Mouse (Mus musculus): ENCODE data around the gene Hoxd3. TPM values are rescaled to one million over a fixed set of nuclear protein-coding genes. Genes with fewer than 3 reads are reported as not detected.
A peak's percentile ranks its signal among the peaks of the same experiment; 100 is the strongest.

Gene Hoxd3
- polyA plus RNA-seq, 1 experiment from 2014 or later, result 15.8 TPM

GRCm38 (mm10) chr2:74763976-74764375 is 52.2 kb downstream of the Hoxd3 start:
- Histone ChIP-seq H3K27ac (no peak overlapping the region), H3K36me3 (no peaks in the 10 kb centered on the region), H3K4me1 (peaks cover 16% of the 10 kb centered on the region), H3K4me3 (replicated peaks) (no peak overlapping the region), H3K9ac (no peak overlapping the region), H3K27me3 (replicated peaks) (peaks cover 68% of the 10 kb centered on the region), H3K9me3 (no peaks in the 10 kb centered on the region), H3K4me2 (no peak overlapping the region)
- 41% methylated on average over 10 of the region's 10 CpGs for WGBS
- no peak for ATAC-seq (ENCODE audit: insufficient read depth, low FRiP score, low read depth)

- WGBS, result 84% methylated on average over 2 of the region's 2 CpGs
- no peak overlapping the region for H3K9ac ChIP-seq
- H3K36me3 ChIP-seq, result no peaks in the 10 kb centered on the region
- H3K4me3 ChIP-seq (replicated peaks), result no peak overlapping the region
- no peak for ATAC-seq (ENCODE audit: insufficient read depth, low FRiP score, low read depth)
- no peak overlapping the region for H3K4me2 ChIP-seq
- H3K27ac ChIP-seq, result no peak overlapping the region
- no peaks in the 10 kb centered on the region for H3K9me3 ChIP-seq
- H3K27me3 ChIP-seq (replicated peaks), result 0 out of 2 replicates have a peak, but pooled peaks cover 2% of the 10 kb centered on the region
- no peaks in the 10 kb centered on the region for H3K4me1 ChIP-seq
These were observed 62.6 kb downstream of the Hoxd3 start for GRCm38 (mm10) chr2:74774359-74774758.

- Histone ChIP-seq H3K4me1 (no peaks in the 10 kb centered on the region), H3K27me3 (replicated peaks) (no peaks in the 10 kb centered on the region), H3K27ac (no peak overlapping the region), H3K9me3 (no peaks in the 10 kb centered on the region), H3K9ac (no peak overlapping the region), H3K4me2 (no peak overlapping the region), H3K36me3 (no peaks in the 10 kb centered on the region), H3K4me3 (replicated peaks) (no peak overlapping the region)
- WGBS, result 72% methylated on average over 13 of the region's 13 CpGs
- ATAC-seq (ENCODE audit: insufficient read depth, low FRiP score, low read depth), result no peak
These were observed 66.0 kb downstream of the Hoxd3 start for GRCm38 (mm10) chr2:74777536-74778275.

- 84% methylated on average over 5 of the region's 5 CpGs for WGBS
- Histone ChIP-seq H3K9me3 (no peaks in the 10 kb centered on the region), H3K27ac (no peak overlapping the region), H3K27me3 (replicated peaks) (no peaks in the 10 kb centered on the region), H3K4me3 (replicated peaks) (no peak overlapping the region), H3K9ac (no peak overlapping the region), H3K4me2 (no peak overlapping the region), H3K4me1 (no peaks in the 10 kb centered on the region), H3K36me3 (no peaks in the 10 kb centered on the region)
- no peak for ATAC-seq (ENCODE audit: insufficient read depth, low FRiP score, low read depth)
These were observed 69.7 kb downstream of the Hoxd3 start for GRCm38 (mm10) chr2:74781386-74781785.

GRCm38 (mm10) chr2:74795531-74795930 is 83.8 kb downstream of the Hoxd3 start:
- H3K4me2 ChIP-seq, result no peak overlapping the region
- H3K4me3 ChIP-seq (replicated peaks), result no peak overlapping the region
- H3K4me1 ChIP-seq, result no peaks in the 10 kb centered on the region
- no peak overlapping the region for H3K27ac ChIP-seq
- H3K9me3 ChIP-seq, result no peaks in the 10 kb centered on the region
- H3K9ac ChIP-seq, result no peak overlapping the region
- no peaks in the 10 kb centered on the region for H3K27me3 ChIP-seq (replicated peaks)
- WGBS, result 33% methylated on average over 7 of the region's 7 CpGs
- no peaks in the 10 kb centered on the region for H3K36me3 ChIP-seq
- no peak; the same call in 1 of the 2 replicates for ATAC-seq (ENCODE audit: insufficient read depth, low FRiP score, low read depth)

MicroRNAs within 50 kb of the gene (microRNA counts, 519-probe panel; counts per million panel counts)
- microRNA mmu-miR-10b, result 2,636 counts per million, percentile 64 among the panel's probes with 10 or more counts

Small RNA genes lying within 50 kb of the gene (microRNA-seq; reads per million reads assigned to microRNA genes)
- gene Gm44463, result not detected
- 4,254 reads per million, percentile 88 among the genes with 10 or more reads in this experiment for gene Mir10b

Other genes with a start within 250 kb of the Hoxd3 start
- gene Lnpk, start 132.5 kb upstream of the Hoxd3 start, polyA plus RNA-seq (2015; fragmentation: Nextera tagmentation; extraction: Ambion mirVana), result 20.0 and 20.9 TPM in 2 replicates
- not detected in 2 replicates for gene Evx2, start 52.4 kb upstream of the Hoxd3 start, polyA plus RNA-seq (2015; fragmentation: Nextera tagmentation; extraction: Ambion mirVana)
- gene Hoxd13, start 43.6 kb upstream of the Hoxd3 start, polyA plus RNA-seq (2015; fragmentation: Nextera tagmentation; extraction: Ambion mirVana), result not detected in 2 replicates
- gene Hoxd12, start 36.9 kb upstream of the Hoxd3 start, polyA plus RNA-seq (2015; fragmentation: Nextera tagmentation; extraction: Ambion mirVana), result 0.18 TPM in 1 of 2 replicates, not detected in the other
- 0.90 TPM in 1 of 2 replicates, not detected in the other for gene Hoxd11, start 32.4 kb upstream of the Hoxd3 start, polyA plus RNA-seq (2015; fragmentation: Nextera tagmentation; extraction: Ambion mirVana)
- gene Hoxd10, start 20.0 kb upstream of the Hoxd3 start, polyA plus RNA-seq (2015; fragmentation: Nextera tagmentation; extraction: Ambion mirVana), result 0.09 and 2.4 TPM in 2 replicates
- 0.61 and 1.3 TPM in 2 replicates for gene Hoxd9, start 14.2 kb upstream of the Hoxd3 start, polyA plus RNA-seq (2015; fragmentation: Nextera tagmentation; extraction: Ambion mirVana)
- gene Hoxd8, start 7.3 kb upstream of the Hoxd3 start, polyA plus RNA-seq (2015; fragmentation: Nextera tagmentation; extraction: Ambion mirVana), result 1.9 and 3.2 TPM in 2 replicates
- 0.53 and 0.92 TPM in 2 replicates for gene Hoxd4, start within 50 bp of the Hoxd3 start, polyA plus RNA-seq (2015; fragmentation: Nextera tagmentation; extraction: Ambion mirVana)
- not detected in 2 replicates for gene Gm28230, start 14.8 kb downstream of the Hoxd3 start, polyA plus RNA-seq (2015; fragmentation: Nextera tagmentation; extraction: Ambion mirVana)
- gene Hoxd1, start 51.1 kb downstream of the Hoxd3 start, polyA plus RNA-seq (2015; fragmentation: Nextera tagmentation; extraction: Ambion mirVana), result 0.13 TPM in 2 replicates
- gene Mtx2, start 113.9 kb downstream of the Hoxd3 start, polyA plus RNA-seq (2015; fragmentation: Nextera tagmentation; extraction: Ambion mirVana), result 92.5 and 107 TPM in 2 replicates

All from stomach, embryonic 15.5 days (tissue).